Mouse (Mus musculus): Measurements from ENCODE around the gene Zbtb32. TPM values are rescaled to one million over a fixed set of nuclear protein-coding genes. Genes with fewer than 3 reads are reported as not detected.

Zbtb32 gene
- polyA plus RNA-seq, 1 experiment from 2014 or later, result 0.35 TPM

GRCm38 (mm10) chr7:30587842-30588667, 10.7 kb downstream of the Zbtb32 start:
- Histone ChIP-seq H3K9me3 (ENCODE audit: control insufficient read depth, low read length) (no peaks in the 10 kb centered on the region), H3K9ac (replicated peaks; ENCODE audit: low read depth, low read length) (peak overlapping the region; percentile 96), H3K36me3 (ENCODE audit: control insufficient read depth, insufficient read depth, low read length) (peaks cover 36% of the 10 kb centered on the region), H3K27me3 (ENCODE audit: control insufficient read depth, insufficient read depth, low read length) (peaks cover 3% of the 10 kb centered on the region; the same call in 1 of the 2 replicates), H3K4me1 (ENCODE audit: control insufficient read depth, insufficient read depth, low read length) (peaks cover 13% of the 10 kb centered on the region), H3K27ac (ENCODE audit: low read depth, low read length) (peak overlapping the region; percentile 92), H3K4me3 (ENCODE audit: low read depth, low read length) (peak overlapping the region; percentile 93), H3K4me2 (ENCODE audit: low read depth, low read length) (peak overlapping the region; percentile 97)
- peak; percentile 36 for ATAC-seq (ENCODE audit: low read depth)
- WGBS, result under 1% methylated on average over 54 of the region's 67 CpGs

- Histone ChIP-seq H3K4me1 (ENCODE audit: control insufficient read depth, insufficient read depth, low read length) (peaks cover 13% of the 10 kb centered on the region), H3K36me3 (ENCODE audit: control insufficient read depth, insufficient read depth, low read length) (peaks cover 50% of the 10 kb centered on the region), H3K27ac (ENCODE audit: low read depth, low read length) (no peak overlapping the region), H3K27me3 (ENCODE audit: control insufficient read depth, insufficient read depth, low read length) (peaks cover 3% of the 10 kb centered on the region; the same call in 1 of the 2 replicates), H3K4me3 (ENCODE audit: low read depth, low read length) (no peak overlapping the region), H3K9ac (replicated peaks; ENCODE audit: low read depth, low read length) (no peak overlapping the region), H3K9me3 (ENCODE audit: control insufficient read depth, low read length) (no peaks in the 10 kb centered on the region), H3K4me2 (ENCODE audit: low read depth, low read length) (peak overlapping the region; percentile 97; the same call in 1 of the 2 replicates)
- 91% methylated on average over 28 of the region's 28 CpGs for WGBS
- no peak for ATAC-seq (ENCODE audit: low read depth)
Observed at GRCm38 (mm10) chr7:30586455-30587020, 12.2 kb downstream of the Zbtb32 start.

GRCm38 (mm10) chr7:30585170-30585569, 13.5 kb downstream of the Zbtb32 start:
- Histone ChIP-seq H3K4me3 (ENCODE audit: low read depth, low read length) (no peak overlapping the region), H3K4me1 (ENCODE audit: control insufficient read depth, insufficient read depth, low read length) (peaks cover 13% of the 10 kb centered on the region), H3K36me3 (ENCODE audit: control insufficient read depth, insufficient read depth, low read length) (peaks cover 60% of the 10 kb centered on the region), H3K9me3 (ENCODE audit: control insufficient read depth, low read length) (no peaks in the 10 kb centered on the region), H3K4me2 (ENCODE audit: low read depth, low read length) (no peak overlapping the region), H3K27me3 (ENCODE audit: control insufficient read depth, insufficient read depth, low read length) (peaks cover 3% of the 10 kb centered on the region; the same call in 1 of the 2 replicates), H3K27ac (ENCODE audit: low read depth, low read length) (no peak overlapping the region), H3K9ac (replicated peaks; ENCODE audit: low read depth, low read length) (no peak overlapping the region)
- ATAC-seq (ENCODE audit: low read depth), result no peak
- 97% methylated on average over 7 of the region's 7 CpGs for WGBS

- no peak overlapping the region for H3K27ac ChIP-seq (ENCODE audit: low read depth, low read length)
- H3K9me3 ChIP-seq (ENCODE audit: control insufficient read depth, low read length), result no peaks in the 10 kb centered on the region
- no peak overlapping the region for H3K4me2 ChIP-seq (ENCODE audit: low read depth, low read length)
- WGBS, result 93% methylated on average over 10 of the region's 10 CpGs
- no peak for ATAC-seq (ENCODE audit: low read depth)
- H3K4me3 ChIP-seq (ENCODE audit: low read depth, low read length), result no peak overlapping the region
- H3K4me1 ChIP-seq (ENCODE audit: control insufficient read depth, insufficient read depth, low read length), result peaks cover 13% of the 10 kb centered on the region
- peaks cover 3% of the 10 kb centered on the region; the same call in 1 of the 2 replicates for H3K27me3 ChIP-seq (ENCODE audit: control insufficient read depth, insufficient read depth, low read length)
- no peak overlapping the region for H3K9ac ChIP-seq (replicated peaks; ENCODE audit: low read depth, low read length)
- peaks cover 69% of the 10 kb centered on the region for H3K36me3 ChIP-seq (ENCODE audit: control insufficient read depth, insufficient read depth, low read length)
Observed at GRCm38 (mm10) chr7:30584339-30584738, 14.4 kb downstream of the Zbtb32 start.

- H3K27ac ChIP-seq (ENCODE audit: low read depth, low read length), result no peak overlapping the region
- ATAC-seq (ENCODE audit: low read depth), result no peak
- H3K4me1 ChIP-seq (ENCODE audit: control insufficient read depth, insufficient read depth, low read length), result peaks cover 1% of the 10 kb centered on the region; the same call in 1 of the 2 replicates
- H3K9ac ChIP-seq (replicated peaks; ENCODE audit: low read depth, low read length), result no peak overlapping the region
- no peaks in the 10 kb centered on the region for H3K9me3 ChIP-seq (ENCODE audit: control insufficient read depth, low read length)
- peaks cover 94% of the 10 kb centered on the region for H3K36me3 ChIP-seq (ENCODE audit: control insufficient read depth, insufficient read depth, low read length)
- no peaks in the 10 kb centered on the region for H3K27me3 ChIP-seq (ENCODE audit: control insufficient read depth, insufficient read depth, low read length)
- no peak overlapping the region for H3K4me3 ChIP-seq (ENCODE audit: low read depth, low read length)
- no peak overlapping the region for H3K4me2 ChIP-seq (ENCODE audit: low read depth, low read length)
- WGBS, result 97% methylated on average over 16 of the region's 16 CpGs
Observed at GRCm38 (mm10) chr7:30581547-30581946, 17.2 kb downstream of the Zbtb32 start.

GRCm38 (mm10) chr7:30579950-30580349, 18.8 kb downstream of the Zbtb32 start:
- H3K4me1 ChIP-seq (ENCODE audit: control insufficient read depth, insufficient read depth, low read length), result no peaks in the 10 kb centered on the region
- no peak overlapping the region for H3K4me3 ChIP-seq (ENCODE audit: low read depth, low read length)
- H3K27me3 ChIP-seq (ENCODE audit: control insufficient read depth, insufficient read depth, low read length), result no peaks in the 10 kb centered on the region
- no peak for ATAC-seq (ENCODE audit: low read depth)
- H3K27ac ChIP-seq (ENCODE audit: low read depth, low read length), result no peak overlapping the region
- peaks cover 95% of the 10 kb centered on the region for H3K36me3 ChIP-seq (ENCODE audit: control insufficient read depth, insufficient read depth, low read length)
- no peaks in the 10 kb centered on the region for H3K9me3 ChIP-seq (ENCODE audit: control insufficient read depth, low read length)
- no peak overlapping the region for H3K9ac ChIP-seq (replicated peaks; ENCODE audit: low read depth, low read length)
- H3K4me2 ChIP-seq (ENCODE audit: low read depth, low read length), result no peak overlapping the region
- WGBS, result 95% methylated on average over 8 of the region's 8 CpGs

- Histone ChIP-seq H3K9me3 (ENCODE audit: control insufficient read depth, low read length) (no peaks in the 10 kb centered on the region), H3K27me3 (ENCODE audit: control insufficient read depth, insufficient read depth, low read length) (no peaks in the 10 kb centered on the region), H3K4me1 (ENCODE audit: control insufficient read depth, insufficient read depth, low read length) (no peaks in the 10 kb centered on the region), H3K4me3 (ENCODE audit: low read depth, low read length) (no peak overlapping the region), H3K9ac (replicated peaks; ENCODE audit: low read depth, low read length) (no peak overlapping the region), H3K4me2 (ENCODE audit: low read depth, low read length) (no peak overlapping the region), H3K27ac (ENCODE audit: low read depth, low read length) (no peak overlapping the region), H3K36me3 (ENCODE audit: control insufficient read depth, insufficient read depth, low read length) (peaks cover 92% of the 10 kb centered on the region)
- WGBS, result 96% methylated on average over 2 of the region's 2 CpGs
- ATAC-seq (ENCODE audit: low read depth), result no peak
Observed at GRCm38 (mm10) chr7:30572969-30573368, 25.7 kb downstream of the Zbtb32 start.

- H3K36me3 ChIP-seq (ENCODE audit: control insufficient read depth, insufficient read depth, low read length), result peaks cover 89% of the 10 kb centered on the region
- H3K27me3 ChIP-seq (ENCODE audit: control insufficient read depth, insufficient read depth, low read length), result no peaks in the 10 kb centered on the region
- no peak overlapping the region for H3K27ac ChIP-seq (ENCODE audit: low read depth, low read length)
- H3K4me1 ChIP-seq (ENCODE audit: control insufficient read depth, insufficient read depth, low read length), result no peaks in the 10 kb centered on the region
- WGBS, result 91% methylated on average over 5 of the region's 5 CpGs
- H3K4me2 ChIP-seq (ENCODE audit: low read depth, low read length), result no peak overlapping the region
- no peaks in the 10 kb centered on the region for H3K9me3 ChIP-seq (ENCODE audit: control insufficient read depth, low read length)
- no peak overlapping the region for H3K9ac ChIP-seq (replicated peaks; ENCODE audit: low read depth, low read length)
- ATAC-seq (ENCODE audit: low read depth), result no peak
- H3K4me3 ChIP-seq (ENCODE audit: low read depth, low read length), result no peak overlapping the region
Observed at GRCm38 (mm10) chr7:30572389-30572788, 26.3 kb downstream of the Zbtb32 start.

- Histone ChIP-seq H3K36me3 (ENCODE audit: control insufficient read depth, insufficient read depth, low read length) (peaks cover 58% of the 10 kb centered on the region), H3K4me3 (ENCODE audit: low read depth, low read length) (no peak overlapping the region)
- ATAC-seq (ENCODE audit: low read depth), result no peak
Observed at GRCm38 (mm10) chr7:30567555-30567954, 31.2 kb downstream of the Zbtb32 start.

More at GRCm38 (mm10) chr7:30567555-30567954, 31.2 kb downstream of the Zbtb32 start:
- Histone ChIP-seq H3K27me3 (ENCODE audit: control insufficient read depth, insufficient read depth, low read length) (no peaks in the 10 kb centered on the region), H3K4me2 (ENCODE audit: low read depth, low read length) (no peak overlapping the region), H3K9ac (replicated peaks; ENCODE audit: low read depth, low read length) (no peak overlapping the region), H3K27ac (ENCODE audit: low read depth, low read length) (no peak overlapping the region), H3K4me1 (ENCODE audit: control insufficient read depth, insufficient read depth, low read length) (peaks cover 7% of the 10 kb centered on the region), H3K9me3 (ENCODE audit: control insufficient read depth, low read length) (no peaks in the 10 kb centered on the region)
- WGBS, result 92% methylated on average over 11 of the region's 11 CpGs
